Mouse (Mus musculus) heart, postnatal 36 days (tissue): ENCODE results near the gene Stmnd1. TPM values are rescaled to one million over a fixed set of nuclear protein-coding genes. Genes with fewer than 3 reads are reported as not detected.
"Not testable (repeated sequence)": the region's sequence is repeated elsewhere in the genome, so short reads cannot be mapped to it uniquely, and the experiment has no call there.

Experiments used
- DNase-seq, 2 experiments: peaks; one replicate each; pipeline ENCODE4 v3.0.0; 2021 to 2022
- intact Hi-C: fragments of 180-260 bp; cut with DNase I; formaldehyde crosslinking; loops from one replicate; pipeline ENCODE4 v1.15.1; 2025
- total RNA-seq, 2 experiments: library from RNA; stranded (reverse); gene quantifications; 2 replicates each; pipeline ENCODE4 v1.2.3; 2021

Gene Stmnd1
- total RNA-seq, 2 experiments from 2014 or later = 0.24 to 0.58 TPM

- DNase-seq = no peak
- intact Hi-C loops = no loop called here
These were observed 14.3 kb downstream of the Stmnd1 start for GRCm38 (mm10) chr13:46287801-46288200.

GRCm38 (mm10) chr13:46288372-46288771 lies 14.9 kb downstream of the Stmnd1 start:
- intact Hi-C loops = no loop called here
- no peak for DNase-seq

DNA sequence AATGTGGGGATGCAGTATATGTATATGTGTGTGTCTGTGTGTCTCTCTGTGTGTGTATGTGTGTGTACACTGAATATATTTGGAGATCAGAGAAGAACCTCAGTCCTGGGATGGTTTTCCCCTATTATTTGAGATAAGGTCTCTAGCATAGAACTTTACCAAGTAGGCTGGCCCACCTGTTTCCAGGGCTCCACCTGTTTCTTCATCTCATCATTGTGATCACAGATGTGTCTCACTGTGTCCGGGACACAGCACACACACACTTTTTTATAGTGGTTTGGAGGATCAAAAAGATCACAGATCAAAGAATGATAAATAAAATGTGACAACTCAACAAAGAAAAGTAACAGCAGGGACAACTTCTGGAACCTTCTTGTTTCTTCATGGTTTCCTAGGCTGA lies 17.0 kb downstream of the Stmnd1 start:
- DNase-seq = no peak
- intact Hi-C loops = no loop called here

DNA sequence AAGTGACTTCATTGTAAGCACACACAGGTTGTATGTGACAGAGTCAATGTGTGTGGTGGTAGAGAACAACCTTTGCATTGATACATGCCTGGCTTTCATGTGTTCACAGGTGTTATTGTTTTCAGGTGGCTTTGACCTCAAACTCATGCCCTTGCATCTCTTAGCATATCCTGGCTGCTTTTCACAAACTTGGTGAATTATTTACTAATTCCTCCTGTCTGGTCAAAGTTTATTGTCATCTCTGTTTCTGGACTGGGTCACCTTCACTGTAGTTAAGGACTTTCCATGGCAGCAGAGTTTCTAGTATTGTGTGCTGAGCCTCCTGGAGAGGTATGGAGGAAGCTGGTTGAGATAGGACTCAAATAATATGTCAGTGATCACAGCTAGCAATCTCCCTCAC lies 20.8 kb downstream of the Stmnd1 start:
- intact Hi-C loops = no loop called here
- no peak for DNase-seq

- intact Hi-C loops = no loop called here
- DNase-seq = no peak
These were observed 24.2 kb downstream of the Stmnd1 start for GRCm38 (mm10) chr13:46297701-46298100.

- intact Hi-C loops = loop anchor here (1.0 to 5.0 kb wide), 3 partner anchors 107 to 487 kb away; partner anchors contain the start of gene Rbm24
- DNase-seq = peak; percentile 20 to 32
These were observed 37.3 kb downstream of the Stmnd1 start for GRCm38 (mm10) chr13:46310790-46311189.

GRCm38 (mm10) chr13:46313176-46313575 lies 39.7 kb downstream of the Stmnd1 start:
- intact Hi-C loops = loop anchor here (5.0 kb wide), 1 partner anchor 104 kb away; the partner anchor contains the start of gene Rbm24
- DNase-seq = no peak

DNA sequence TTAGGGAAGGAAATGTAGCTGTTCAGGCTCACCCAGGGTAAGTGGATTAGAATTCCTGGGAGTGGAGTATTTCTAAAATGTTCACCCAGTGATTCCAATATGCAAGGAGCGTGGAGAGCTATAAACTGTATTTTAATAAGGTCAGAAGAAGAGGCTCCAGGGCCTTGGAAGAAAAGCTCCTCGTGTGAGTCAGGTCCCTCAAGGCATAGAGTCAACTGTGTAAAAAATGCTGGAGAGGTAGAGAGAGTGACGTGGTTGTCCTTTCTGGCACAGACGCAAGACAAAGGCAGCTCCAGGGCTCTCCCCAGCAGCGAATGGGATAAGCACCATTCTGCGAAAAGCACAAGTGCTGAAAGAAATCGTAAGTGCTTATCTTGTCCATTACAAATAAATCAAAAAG lies 41.6 kb downstream of the Stmnd1 start:
- intact Hi-C loops = no loop called here
- no peak for DNase-seq

DNA sequence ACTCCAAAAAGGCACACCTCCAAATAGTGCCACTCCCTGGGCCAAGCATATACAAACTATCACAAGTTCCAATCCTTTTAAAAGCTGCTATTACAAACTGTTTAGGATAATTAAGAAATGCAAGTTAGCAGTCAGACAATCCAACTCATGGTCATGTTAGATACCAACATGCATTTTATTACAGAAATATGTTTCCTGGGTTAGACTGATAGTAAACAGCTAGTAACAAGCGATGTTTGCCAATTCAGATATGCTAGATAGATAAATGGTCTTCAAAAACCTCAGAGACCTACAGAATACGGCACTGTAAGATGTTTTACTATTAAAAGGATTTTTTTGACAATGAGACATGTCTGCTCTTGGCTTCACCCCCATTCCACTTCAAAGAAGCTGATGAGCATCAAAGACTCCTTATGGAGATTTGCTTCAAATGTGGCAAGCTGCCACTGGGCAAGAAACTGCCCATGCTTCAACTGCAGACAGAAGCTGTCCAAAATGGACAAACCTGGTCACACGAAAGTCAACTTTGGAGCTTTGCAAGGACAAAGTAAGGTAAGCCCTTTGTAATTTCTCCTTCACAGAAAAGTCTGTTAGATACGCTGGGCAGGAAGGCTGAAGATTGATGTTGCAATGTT lies 52.9 kb downstream of the Stmnd1 start:
- intact Hi-C loops = no loop called here
- no peak for DNase-seq

DNA sequence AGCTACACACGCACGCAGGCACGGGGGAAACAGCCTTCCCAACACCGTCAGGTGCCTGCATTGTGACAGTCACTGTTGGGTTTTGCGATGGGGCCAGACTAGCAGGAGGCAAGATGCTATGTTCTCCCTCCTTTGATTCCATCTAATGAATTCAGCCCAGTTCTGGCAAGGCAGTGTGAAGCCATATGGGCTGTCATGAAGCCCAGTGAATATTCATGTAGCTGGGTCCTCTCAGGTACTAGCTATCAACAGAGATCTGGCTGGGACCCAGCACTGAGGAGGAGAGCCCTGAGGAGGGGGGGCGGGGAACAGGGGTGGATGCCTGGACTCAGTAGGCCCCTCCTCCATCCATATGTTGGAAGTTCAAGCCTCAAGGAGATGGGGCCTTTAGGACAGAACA lies 61.5 kb downstream of the Stmnd1 start:
- DNase-seq = no peak
- intact Hi-C loops = no loop called here

- DNase-seq, intact Hi-C loops: not testable (repeated sequence)
These were observed 62.8 kb downstream of the Stmnd1 start for GRCm38 (mm10) chr13:46336281-46336680.

- no peak for DNase-seq
- intact Hi-C loops = no loop called here
These were observed 64.3 kb downstream of the Stmnd1 start for GRCm38 (mm10) chr13:46337791-46338190.

GRCm38 (mm10) chr13:46339954-46340353 lies 66.4 kb downstream of the Stmnd1 start:
- no peak for DNase-seq
- intact Hi-C loops = no loop called here

GRCm38 (mm10) chr13:46340583-46340982 lies 67.1 kb downstream of the Stmnd1 start:
- intact Hi-C loops = no loop called here
- no peak for DNase-seq

GRCm38 (mm10) chr13:46341419-46341818 lies 67.9 kb downstream of the Stmnd1 start:
- no peak for DNase-seq
- intact Hi-C loops = no loop called here

DNA sequence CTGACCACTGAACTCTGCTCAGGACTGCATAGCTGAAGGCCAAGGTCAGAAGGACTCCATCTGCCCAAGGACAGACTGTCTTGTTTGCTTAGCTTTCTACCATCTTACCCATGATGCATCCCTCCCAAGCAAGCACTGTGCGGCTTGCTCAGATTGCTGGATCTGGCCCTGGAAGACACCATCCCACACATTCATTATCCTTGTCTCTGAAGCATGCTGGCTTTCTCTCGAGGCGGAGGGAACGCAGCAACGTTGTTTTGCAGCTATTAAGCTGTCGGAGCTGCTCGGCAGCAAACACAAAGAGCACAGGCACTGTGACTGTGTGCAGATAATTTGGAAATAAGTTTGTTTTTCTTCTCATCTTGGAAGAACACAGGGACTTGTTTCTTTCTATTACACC lies 69.7 kb downstream of the Stmnd1 start:
- DNase-seq = no peak
- intact Hi-C loops = no loop called here

- DNase-seq = no peak
- intact Hi-C loops = no loop called here
These were observed 73.5 kb downstream of the Stmnd1 start for GRCm38 (mm10) chr13:46346830-46347512.

DNA sequence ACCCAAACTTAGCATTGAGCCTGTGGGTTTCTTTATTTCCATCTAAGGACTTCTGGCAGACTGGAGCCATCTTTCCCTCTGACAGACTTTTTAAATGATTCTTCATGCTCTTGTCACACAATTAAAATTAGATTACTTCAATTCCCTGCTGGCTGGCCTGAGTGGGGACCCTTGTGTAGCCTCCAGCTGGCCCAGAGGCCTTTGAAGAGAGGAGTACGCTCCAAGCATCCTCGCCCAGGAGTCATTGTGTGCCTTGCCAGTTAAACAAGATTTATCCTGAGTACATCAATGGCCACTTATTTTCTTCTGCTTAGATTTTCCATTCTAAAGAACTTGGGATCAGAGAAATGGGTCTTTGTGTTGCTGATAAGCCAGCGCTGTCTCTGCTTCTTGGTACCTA lies 76.1 kb downstream of the Stmnd1 start:
- no peak for DNase-seq
- intact Hi-C loops = loop anchor here (5.0 kb wide), 1 partner anchor 313 kb away; no protein-coding TSS in a partner anchor
